Mouse (Mus musculus) ES-Bruce4 (cell line): Measurements from ENCODE around the gene Actg2. TPM values are rescaled to one million over a fixed set of nuclear protein-coding genes. Genes with fewer than 3 reads are reported as not detected.

Experiments used
- H3K27ac ChIP-seq: 2 replicates; pipeline ENCODE4 v1.5.1; 2012; ENCODE audit warnings: low read length, inconsistent platforms; ENCODE audit not compliant: insufficient read depth
- H3K27me3 ChIP-seq: 2 replicates; pipeline ENCODE4 v1.6.1; 2012; ENCODE audit warnings: mild to moderate bottlenecking, low read length, inconsistent platforms; ENCODE audit not compliant: control insufficient read depth, poor library complexity, insufficient read depth, severe bottlenecking
- H3K36me3 ChIP-seq: 2 replicates; pipeline ENCODE4 v1.6.1; 2012; ENCODE audit warnings: inconsistent platforms, mild to moderate bottlenecking, low read length, moderate library complexity; ENCODE audit not compliant: control insufficient read depth, poor library complexity, insufficient read depth, severe bottlenecking
- H3K4me1 ChIP-seq: one replicate; pipeline ENCODE4 v1.8.1; 2011; ENCODE audit warnings: low read length; ENCODE audit not compliant: control insufficient read depth, insufficient read depth
- H3K4me3 ChIP-seq: 2 replicates; pipeline ENCODE4 v1.5.1; 2011; ENCODE audit warnings: low read depth, mild to moderate bottlenecking, low read length
- H3K9ac ChIP-seq: 2 replicates; pipeline ENCODE4 v1.6.1; 2012; ENCODE audit warnings: low read depth, mild to moderate bottlenecking, inconsistent platforms; ENCODE audit not compliant: poor library complexity, severe bottlenecking
- H3K9me3 ChIP-seq: replicated peaks from 2 replicates; pipeline ENCODE4 v1.6.1; 2012; ENCODE audit warnings: mild to moderate bottlenecking, low read length, inconsistent platforms; ENCODE audit not compliant: control insufficient read depth, poor library complexity, insufficient read depth, severe bottlenecking
- CTCF ChIP-seq: IDR thresholded peaks from one replicate; pipeline ENCODE4 v1.8.1; 2011; ENCODE audit warnings: low read depth, low read length
- EP300 ChIP-seq: IDR thresholded peaks from 2 replicates; pipeline ENCODE4 v1.6.1; 2011; ENCODE audit warnings: low read depth, low read length; ENCODE audit not compliant: insufficient read depth
- POLR2A ChIP-seq: IDR thresholded peaks from one replicate; pipeline ENCODE4 v1.8.1; 2011; ENCODE audit warnings: low read length; ENCODE audit not compliant: insufficient read depth
- polyA plus RNA-seq: library from polyadenylated mRNA; stranded (reverse); fragments of >200 nt; gene quantifications from 2 replicates; pipeline ENCODE4 v1.2.4, GENCODE M21; 2011; ENCODE audit warnings: low read depth; ENCODE audit not compliant: missing spikeins, insufficient read depth, insufficient read length

The Actg2 gene
- polyA plus RNA-seq, 1 experiment, result 2.1 TPM

- Histone ChIP-seq H3K9ac (no peak overlapping the region), H3K9me3 (no peaks in the 10 kb centered on the region), H3K27me3 (no peaks in the 10 kb centered on the region), H3K4me1 (no peaks in the 10 kb centered on the region), H3K36me3 (no peaks in the 10 kb centered on the region), H3K4me3 (no peak overlapping the region), H3K27ac (no peak overlapping the region)
- TF ChIP-seq EP300 (no peak), POLR2A (no peak), CTCF (no peak)
Observed at GRCm38 (mm10) chr6:83521784-83522183, 14.3 kb downstream of the Actg2 start.

- no peak overlapping the region for H3K4me3 ChIP-seq
- no peaks in the 10 kb centered on the region for H3K27me3 ChIP-seq
- H3K4me1 ChIP-seq, result no peaks in the 10 kb centered on the region
- H3K36me3 ChIP-seq, result no peaks in the 10 kb centered on the region
- H3K27ac ChIP-seq, result no peak overlapping the region
- no peak overlapping the region for H3K9ac ChIP-seq
- H3K9me3 ChIP-seq, result no peaks in the 10 kb centered on the region
- TF ChIP-seq EP300, result no peak
- TF ChIP-seq POLR2A, result no peak
- no peak for TF ChIP-seq CTCF
Observed at GRCm38 (mm10) chr6:83518637-83519036, 17.4 kb downstream of the Actg2 start.

DNA sequence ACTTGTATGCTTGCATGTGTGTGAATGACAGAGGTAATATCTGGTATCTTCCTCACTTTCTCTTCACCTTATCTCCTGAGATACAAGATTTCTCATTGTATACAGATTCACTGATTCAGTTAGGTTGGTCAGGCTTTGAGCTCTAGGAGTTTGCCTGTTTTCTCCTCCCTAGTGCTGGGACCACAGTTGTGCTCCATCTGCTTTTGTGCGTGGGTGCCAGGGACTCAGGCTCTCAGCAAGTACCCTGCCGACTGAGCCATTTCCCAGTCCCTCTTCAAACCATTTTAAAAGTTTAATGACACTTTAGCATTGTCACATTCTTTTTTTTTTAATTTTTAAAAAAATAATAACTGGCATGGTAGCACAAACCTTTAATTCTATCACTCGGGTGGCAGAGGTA, 20.9 kb downstream of the Actg2 start:
- no peaks in the 10 kb centered on the region for H3K27me3 ChIP-seq
- no peaks in the 10 kb centered on the region for H3K4me1 ChIP-seq
- no peak overlapping the region for H3K4me3 ChIP-seq
- H3K36me3 ChIP-seq, result no peaks in the 10 kb centered on the region
- no peak overlapping the region for H3K27ac ChIP-seq
- H3K9ac ChIP-seq, result no peak overlapping the region
- no peak for TF ChIP-seq EP300
- no peak for TF ChIP-seq POLR2A
- TF ChIP-seq CTCF, result no peak
- no peaks in the 10 kb centered on the region for H3K9me3 ChIP-seq

GRCm38 (mm10) chr6:83512495-83512894, 23.6 kb downstream of the Actg2 start:
- Histone ChIP-seq H3K4me1 (no peaks in the 10 kb centered on the region), H3K9ac (no peak overlapping the region), H3K36me3 (no peaks in the 10 kb centered on the region), H3K27ac (no peak overlapping the region), H3K27me3 (no peaks in the 10 kb centered on the region), H3K9me3 (no peaks in the 10 kb centered on the region), H3K4me3 (no peak overlapping the region)
- TF ChIP-seq CTCF (peak; percentile 21), POLR2A (no peak)

- H3K9ac ChIP-seq, result no peak overlapping the region
- TF ChIP-seq EP300 (no peak), CTCF (no peak), POLR2A (no peak)
- no peaks in the 10 kb centered on the region for H3K9me3 ChIP-seq
- H3K27ac ChIP-seq, result no peak overlapping the region
- no peaks in the 10 kb centered on the region for H3K4me1 ChIP-seq
- H3K4me3 ChIP-seq, result no peak overlapping the region
- H3K27me3 ChIP-seq, result no peaks in the 10 kb centered on the region
- H3K36me3 ChIP-seq, result no peaks in the 10 kb centered on the region
Observed at GRCm38 (mm10) chr6:83510210-83510609, 25.9 kb downstream of the Actg2 start.

DNA sequence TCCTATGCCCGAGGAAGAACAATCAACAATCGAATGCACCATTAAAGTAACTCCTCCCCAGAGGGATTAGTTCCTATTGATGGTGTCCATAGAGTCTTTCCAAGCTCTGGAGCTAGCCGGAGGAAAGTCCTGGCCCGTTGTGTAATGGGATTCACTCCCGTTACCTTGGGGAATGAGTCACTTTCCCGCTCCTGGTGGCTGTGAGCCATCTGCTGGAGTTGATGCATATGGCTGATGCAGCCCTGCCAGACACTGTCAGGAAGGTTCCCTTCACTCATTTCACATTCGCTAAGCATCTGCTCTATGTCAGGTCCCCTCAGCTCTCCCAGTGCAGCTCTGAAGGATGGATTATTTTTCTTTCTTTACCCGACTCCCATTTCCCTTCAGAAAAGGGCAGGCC, 26.6 kb downstream of the Actg2 start:
- Histone ChIP-seq H3K9me3 (no peaks in the 10 kb centered on the region), H3K36me3 (no peaks in the 10 kb centered on the region), H3K9ac (no peak overlapping the region), H3K27me3 (no peaks in the 10 kb centered on the region), H3K27ac (no peak overlapping the region), H3K4me3 (no peak overlapping the region), H3K4me1 (no peaks in the 10 kb centered on the region)
- TF ChIP-seq CTCF (peak; percentile 7), POLR2A (no peak)
